Mouse (Mus musculus) erythroblast, embryonic 14.5 days (primary cell): Measurements from ENCODE around the gene Prr15l.

Experiments used
- GATA1 ChIP-seq: IDR thresholded peaks from 2 replicates; pipeline ENCODE4 v1.6.1; 2012; ENCODE audit warnings: low read length, inconsistent platforms, mixed read lengths
- TAL1 ChIP-seq: IDR thresholded peaks from 3 replicates; pipeline ENCODE4 v1.6.1; 2012; ENCODE audit warnings: low read length, inconsistent platforms, mixed read lengths

DNA sequence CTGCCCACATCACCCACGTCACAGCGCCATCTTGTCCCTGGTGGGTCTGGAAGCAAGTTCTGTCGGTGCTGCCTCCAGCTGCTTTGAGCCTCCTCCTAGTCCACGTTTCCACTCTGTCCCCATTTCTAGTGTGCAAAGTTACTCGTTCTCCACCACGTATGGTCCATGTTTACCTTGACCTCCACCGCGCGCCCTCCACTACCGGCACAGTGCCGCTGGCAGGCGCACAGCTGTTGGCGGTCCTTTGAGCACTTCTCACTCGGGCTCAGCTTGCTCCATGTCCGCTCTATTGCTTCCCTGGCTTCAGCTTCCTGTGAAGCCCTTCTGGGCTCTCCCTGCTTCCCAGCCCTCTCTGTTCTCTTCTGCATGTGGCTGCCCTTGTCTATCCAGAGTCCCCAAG is 53.6 kb downstream of the Prr15l start:
- TF ChIP-seq GATA1 (no peak), TAL1 (no peak)
